Mouse (Mus musculus): ENCODE results near the gene Akap13. TPM values are rescaled to one million over a fixed set of nuclear protein-coding genes. Genes with fewer than 3 reads are reported as not detected.
A peak's percentile ranks its signal among the peaks of the same experiment; 100 is the strongest.

Akap13 gene
- total and polyA plus RNA-seq, 3 experiments, result 11.4 to 32.5 (median 27.7) TPM

- Histone ChIP-seq H3K27ac (ENCODE audit: insufficient read depth, low read depth) (peak overlapping the region; percentile 74), H3K9ac (ENCODE audit: insufficient read depth, low read depth) (peak overlapping the region; percentile 21; the same call in 1 of the 2 replicates), H3K9me3 (replicated peaks; ENCODE audit: low read length) (no peaks in the 10 kb centered on the region), H3K4me3 (replicated peaks in 1 of 3; ENCODE audit: low read depth in 2 of 3, low read length in 2 of 3, poor library complexity in 1 of 3) (no peak overlapping the region), H3K36me3 (replicated peaks in 1 of 2; ENCODE audit: control insufficient read depth in 1 of 2, insufficient read depth in 1 of 2, low read length in 1 of 2) (peaks cover 2 to 55% of the 10 kb centered on the region in 2 experiments), H3K4me2 (ENCODE audit: insufficient read depth, low read depth, poor library complexity, severe bottlenecking) (peak overlapping the region; percentile 59), H3K27me3 (replicated peaks) (no peaks in the 10 kb centered on the region), H3K4me1 (ENCODE audit: control insufficient read depth in 1 of 2, insufficient read depth in 2 of 2) (peaks cover 8 to 65% of the 10 kb centered on the region in 2 experiments), H3K79me2 (replicated peaks; ENCODE audit: control insufficient read depth, extremely low read depth, insufficient read depth, poor library complexity, severe bottlenecking) (peaks cover 13% of the 10 kb centered on the region)
- in situ Hi-C loops (cut with MboI; ENCODE audit: low pct_ligation_motif_present, low pct_unique_long_range_greater_than_20kb, low sequenced_read_pairs), result no loop called here
- dilution Hi-C loops (cut with MboI; ENCODE audit: extremely low pct_ligation_motif_present, extremely low pct_unique_long_range_greater_than_20kb, low sequenced_read_pairs), result no loop called here
- TF ChIP-seq POLR2AphosphoS2 (IDR thresholded peaks at IDR 0.05; ENCODE audit: low read depth, low read length), result no peak
- TF ChIP-seq JUND (conservative IDR thresholded peaks at IDR 0.05; ENCODE audit: low read depth, low read length), result no peak
- TF ChIP-seq IRF4 (IDR thresholded peaks at IDR 0.05; ENCODE audit: low read depth, low read length), result no peak
- TF ChIP-seq SMC3 (IDR thresholded peaks at IDR 0.05; ENCODE audit: low read depth, low read length), result no peak
- TF ChIP-seq BHLHE40 (IDR thresholded peaks at IDR 0.05; ENCODE audit: low read depth, low read length), result no peak
- TF ChIP-seq GABPA (IDR thresholded peaks at IDR 0.05; ENCODE audit: insufficient replicate concordance, low read depth, low read length), result no peak
- no peak for DNase-seq (ENCODE audit: extremely low read depth)
Observed at GRCm38 (mm10) chr7:75608716-75609115, 153.4 kb downstream of the Akap13 start.

GRCm38 (mm10) chr7:75609456-75610262 is 154.3 kb downstream of the Akap13 start:
- Histone ChIP-seq H3K27ac (ENCODE audit: insufficient read depth, low read depth) (peak overlapping the region; percentile 87), H3K4me2 (ENCODE audit: insufficient read depth, low read depth, poor library complexity, severe bottlenecking) (peak overlapping the region; percentile 59)
- dilution Hi-C loops (cut with MboI; ENCODE audit: extremely low pct_ligation_motif_present, extremely low pct_unique_long_range_greater_than_20kb, low sequenced_read_pairs), result no loop called here

More at GRCm38 (mm10) chr7:75609456-75610262, 154.3 kb downstream of the Akap13 start:
- DNase-seq (ENCODE audit: extremely low read depth), result peak; percentile 79
- peak overlapping the region; percentile 27 for H3K9ac ChIP-seq (ENCODE audit: insufficient read depth, low read depth)
- in situ Hi-C loops (cut with MboI; ENCODE audit: low pct_ligation_motif_present, low pct_unique_long_range_greater_than_20kb, low sequenced_read_pairs), result no loop called here
- H3K4me1 ChIP-seq (ENCODE audit: control insufficient read depth in 1 of 2, insufficient read depth in 2 of 2), result peaks cover 11 to 74% of the 10 kb centered on the region in 2 experiments
- H3K9me3 ChIP-seq (replicated peaks; ENCODE audit: low read length), result no peaks in the 10 kb centered on the region
- peak overlapping the region; percentile 42 to 44 (median 42) for H3K4me3 ChIP-seq (replicated peaks in 1 of 3; ENCODE audit: low read depth in 2 of 3, low read length in 2 of 3, poor library complexity in 1 of 3)
- H3K79me2 ChIP-seq (replicated peaks; ENCODE audit: control insufficient read depth, extremely low read depth, insufficient read depth, poor library complexity, severe bottlenecking), result peaks cover 17% of the 10 kb centered on the region
- H3K27me3 ChIP-seq (replicated peaks), result no peaks in the 10 kb centered on the region
- TF ChIP-seq NELFE (IDR thresholded peaks at IDR 0.05; ENCODE audit: low read depth, low read length) (no peak), ZKSCAN1 (IDR thresholded peaks at IDR 0.05; ENCODE audit: borderline replicate concordance, low read depth, low read length) (no peak), RAD21 (IDR thresholded peaks at IDR 0.05; ENCODE audit: low read depth, low read length) (peak; percentile 54), KAT2A (IDR thresholded peaks at IDR 0.05; ENCODE audit: insufficient replicate concordance, low read length) (no peak), MAX (IDR thresholded peaks at IDR 0.05; ENCODE audit: low read length) (peak; percentile 37; the same call in 1 of the 2 replicates), TCF12 (IDR thresholded peaks at IDR 0.05; ENCODE audit: low read depth, low read length) (peak; percentile 31; the same call in 1 of the 2 replicates), NRF1 (IDR thresholded peaks at IDR 0.05; ENCODE audit: low read depth, low read length) (no peak), CTCF (conservative IDR thresholded peaks at IDR 0.05 in 1 of 2, IDR thresholded peaks at IDR 0.05 in 1 of 2; ENCODE audit: low read depth in 2 of 2, low read length in 2 of 2) (peak; percentile 6 to 75; a peak in 2 of 4 replicates), BHLHE40 (IDR thresholded peaks at IDR 0.05; ENCODE audit: low read depth, low read length) (peak; percentile 52), MXI1 (IDR thresholded peaks at IDR 0.05; ENCODE audit: low read depth, low read length) (peak; percentile 68), SIN3A (IDR thresholded peaks at IDR 0.05; ENCODE audit: low read length) (0 out of 2 replicates have a peak, but pooled peaks have one; percentile 31), SMC3 (IDR thresholded peaks at IDR 0.05; ENCODE audit: low read depth, low read length) (peak; percentile 70)
- peaks cover 0 to 53% of the 10 kb centered on the region in 2 experiments for H3K36me3 ChIP-seq (replicated peaks in 1 of 2; ENCODE audit: control insufficient read depth in 1 of 2, insufficient read depth in 1 of 2, low read length in 1 of 2)
